Mouse (Mus musculus) small intestine, adult 2 months (tissue): ENCODE results near the gene Lrrc57.

Source experiments
- CTCF ChIP-seq: fragments of 200-500 bp; IDR thresholded peaks from 2 replicates; pipeline ENCODE4 v1.5.1; 2012; ENCODE audit warnings: low read depth, mild to moderate bottlenecking, control low read depth, inconsistent platforms, low read length, moderate library complexity, mixed read lengths; ENCODE audit not compliant: insufficient replicate concordance, insufficient read length; ENCODE audit errors: extremely low read depth
- POLR2A ChIP-seq: fragments of 200-500 bp; IDR thresholded peaks from 2 replicates; pipeline ENCODE4 v1.6.1; 2012; ENCODE audit warnings: low read depth, mild to moderate bottlenecking, control low read depth, inconsistent platforms, low read length, moderate library complexity

GRCm38 (mm10) chr2:120658486-120658885, 49.2 kb upstream of the Lrrc57 start:
- no peak for TF ChIP-seq CTCF
- no peak for TF ChIP-seq POLR2A
